30 mouse cellular contexts compared by ENCODE assay signal in the genomic region with DNA sequence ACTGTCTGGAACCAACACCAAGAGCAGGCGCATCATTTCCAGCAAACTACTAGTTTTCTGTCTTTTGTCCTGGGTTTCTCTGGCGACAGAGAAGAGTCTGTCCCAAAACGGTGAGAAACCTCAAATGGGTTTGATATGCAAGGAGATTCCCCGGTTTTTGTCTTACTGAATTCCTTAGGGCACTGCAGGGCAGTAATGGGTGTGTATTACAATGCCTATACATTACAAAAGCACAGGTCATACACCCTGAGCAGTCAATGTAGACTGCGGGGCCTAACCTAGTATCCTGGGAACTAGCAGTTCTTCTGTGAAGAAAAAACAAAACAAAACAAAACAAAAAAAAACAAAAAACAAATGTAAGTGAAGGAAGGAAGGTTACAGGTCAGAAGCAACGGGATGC.
"Had no signal": no experiment of that assay in that cellular context is flagged by ENCODE, and none has a peak within 500 bp of the region (broad histone marks: within the 10 kb centered on the region; RNA-seq: fewer than 3 reads in every experiment).

No protein-coding gene starts in this region.

- H3K4me3 ChIP-seq: heart, embryonic 10.5 days; heart, embryonic 12.5 days; heart, embryonic 13.5 days; heart, embryonic 15.5 days; hindbrain, embryonic 12.5 days; hindbrain, embryonic 13.5 days; hindbrain, embryonic 15.5 days; intestine, embryonic 15.5 days; kidney, embryonic 15.5 days; left cerebral cortex, adult 2 months had no signal

- ATAC-seq: inflammation-experienced regulatory T-cells, adult 6 months; intestine, embryonic 15.5 days; intestine, embryonic 16.5 days; intestine, postnatal 0 days had no signal

- H3K36me3 ChIP-seq: heart, embryonic 10.5 days; heart, embryonic 12.5 days; heart, embryonic 13.5 days; heart, embryonic 15.5 days; hindbrain, embryonic 12.5 days; hindbrain, embryonic 13.5 days; hindbrain, embryonic 15.5 days; intestine, embryonic 15.5 days; kidney, embryonic 15.5 days had no signal

- H3K27ac ChIP-seq: heart, embryonic 10.5 days; heart, embryonic 13.5 days; heart, embryonic 15.5 days; intestine, embryonic 15.5 days; kidney, embryonic 15.5 days; kidney, postnatal 0 days; left cerebral cortex, adult 2 months had no signal

- H3K27me3 ChIP-seq: heart, embryonic 15.5 days; intestine, embryonic 15.5 days had no signal

- H3K4me2 ChIP-seq: heart, embryonic 11.5 days; heart, embryonic 12.5 days; heart, embryonic 13.5 days; heart, embryonic 15.5 days; hindbrain, embryonic 12.5 days; hindbrain, embryonic 13.5 days; hindbrain, embryonic 14.5 days; intestine, embryonic 15.5 days; kidney, embryonic 15.5 days had no signal

- H3K4me1 ChIP-seq: heart, embryonic 10.5 days; heart, embryonic 12.5 days; heart, embryonic 15.5 days; intestine, embryonic 15.5 days had no signal

- H3K9ac ChIP-seq: heart, embryonic 12.5 days; heart, embryonic 13.5 days; heart, embryonic 15.5 days; hindbrain, embryonic 12.5 days; hindbrain, embryonic 15.5 days; intestine, embryonic 15.5 days; kidney, embryonic 15.5 days had no signal

- H3K9me3 ChIP-seq: heart, embryonic 10.5 days; heart, embryonic 12.5 days; heart, embryonic 13.5 days; heart, embryonic 15.5 days; hindbrain, embryonic 12.5 days; hindbrain, embryonic 15.5 days; intestine, embryonic 15.5 days; kidney, embryonic 15.5 days had no signal

- DNase-seq: heart, postnatal 10 days; heart, postnatal 36 days; heart, postnatal 4 days; kidney, adult 11 months; kidney, adult 18-20 months; kidney, adult 2 months; kidney, adult 8-10 months; kidney, adult 9 months; kidney, postnatal 10 days; kidney, postnatal 14 days; kidney, postnatal 25 days; kidney, postnatal 36 days; kidney, postnatal 4 days; layer of hippocampus, adult 9-11 months had no signal
